Mouse (Mus musculus): ENCODE measurements at regions not wholly inside any gene's neighbourhood (a gene's known extent, or its start where the extent isn't known, plus 50 kb on each side); places are given as distances from the start of the nearest gene placed in this dataset.

GRCm38 (mm10) chr10:23557828-23558227 is 207.2 kb upstream of the Eya4 start:
- in situ Hi-C loops (cut with MboI; ENCODE audit: low sequenced_read_pairs in 2 of 2, unreplicated experiment in 2 of 2): no loop called here
- Histone ChIP-seq H3K4me1 (ENCODE audit: control insufficient read depth in 2 of 2, insufficient read depth in 2 of 2, low read length in 2 of 2, poor library complexity in 1 of 2) (no peaks in the 10 kb centered on the region), H3K9ac (ENCODE audit: insufficient read depth, low read depth, low read length, poor library complexity, severe bottlenecking) (no peak overlapping the region), H3K36me3 (ENCODE audit: control insufficient read depth, insufficient read depth, low read length, poor library complexity, severe bottlenecking) (no peaks in the 10 kb centered on the region), H3K9me3 (ENCODE audit: control insufficient read depth, insufficient read depth, low read depth, low read length) (no peaks in the 10 kb centered on the region), H3K27ac (ENCODE audit: insufficient read depth, low read depth, low read length, poor library complexity, severe bottlenecking) (no peak overlapping the region), H3K4me3 (ENCODE audit: insufficient read depth in 1 of 2, low read depth in 1 of 2, low read length in 2 of 2, poor library complexity in 1 of 2, severe bottlenecking in 1 of 2) (no peak overlapping the region)
- DNase-seq (ENCODE audit: low read depth, low spot score): no peak
- no peak for TF ChIP-seq MAFK (IDR thresholded peaks at IDR 0.05; ENCODE audit: insufficient read depth, low read depth, low read length)
- TF ChIP-seq HCFC1 (IDR thresholded peaks at IDR 0.05; ENCODE audit: borderline replicate concordance, insufficient read depth, low read length): no peak
- no peak for TF ChIP-seq CHD2 (IDR thresholded peaks at IDR 0.05; ENCODE audit: low read depth, low read length)
- TF ChIP-seq ZNF384 (IDR thresholded peaks at IDR 0.05; ENCODE audit: low read depth, low read length): no peak
- TF ChIP-seq ZC3H11A (IDR thresholded peaks at IDR 0.05; ENCODE audit: borderline replicate concordance, low read depth, low read length): no peak

DNA sequence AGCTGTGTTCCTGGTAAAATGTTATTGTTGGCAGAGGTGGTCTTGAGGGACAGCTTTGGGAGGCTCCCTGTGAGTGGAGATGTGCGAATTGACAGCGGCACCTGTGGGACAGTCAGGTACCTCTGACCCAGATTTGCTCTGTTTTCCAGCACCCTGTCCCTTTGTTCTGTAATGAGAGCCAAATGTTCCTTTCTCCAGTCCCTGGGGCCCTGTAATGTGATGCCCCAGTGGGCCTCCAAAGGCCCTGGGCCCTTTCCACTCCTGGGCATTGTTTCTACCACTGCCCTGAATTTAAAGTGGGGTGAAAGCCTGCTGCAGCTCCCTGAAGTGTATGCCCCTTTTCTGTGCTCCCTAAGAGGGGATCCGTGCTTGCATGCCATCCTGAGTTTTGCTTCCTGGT is 198.6 kb upstream of the Eya4 start:
- H3K9me3 ChIP-seq (ENCODE audit: control insufficient read depth, insufficient read depth, low read depth, low read length): no peaks in the 10 kb centered on the region
- in situ Hi-C loops (cut with MboI; ENCODE audit: low sequenced_read_pairs in 2 of 2, unreplicated experiment in 2 of 2): no loop called here
- no peak overlapping the region for H3K4me3 ChIP-seq (ENCODE audit: insufficient read depth in 1 of 2, low read depth in 1 of 2, low read length in 2 of 2, poor library complexity in 1 of 2, severe bottlenecking in 1 of 2)
- TF ChIP-seq ZC3H11A (IDR thresholded peaks at IDR 0.05; ENCODE audit: borderline replicate concordance, low read depth, low read length) (no peak), HCFC1 (IDR thresholded peaks at IDR 0.05; ENCODE audit: borderline replicate concordance, insufficient read depth, low read length) (no peak), CHD2 (IDR thresholded peaks at IDR 0.05; ENCODE audit: low read depth, low read length) (no peak), ZNF384 (IDR thresholded peaks at IDR 0.05; ENCODE audit: low read depth, low read length) (no peak), MAFK (IDR thresholded peaks at IDR 0.05; ENCODE audit: insufficient read depth, low read depth, low read length) (no peak)
- no peak overlapping the region for H3K9ac ChIP-seq (ENCODE audit: insufficient read depth, low read depth, low read length, poor library complexity, severe bottlenecking)
- no peak overlapping the region for H3K27ac ChIP-seq (ENCODE audit: insufficient read depth, low read depth, low read length, poor library complexity, severe bottlenecking)
- no peaks in the 10 kb centered on the region for H3K36me3 ChIP-seq (ENCODE audit: control insufficient read depth, insufficient read depth, low read length, poor library complexity, severe bottlenecking)
- DNase-seq (ENCODE audit: low read depth, low spot score): no peak
- no peaks in the 10 kb centered on the region for H3K4me1 ChIP-seq (ENCODE audit: control insufficient read depth in 2 of 2, insufficient read depth in 2 of 2, low read length in 2 of 2, poor library complexity in 1 of 2)

DNA sequence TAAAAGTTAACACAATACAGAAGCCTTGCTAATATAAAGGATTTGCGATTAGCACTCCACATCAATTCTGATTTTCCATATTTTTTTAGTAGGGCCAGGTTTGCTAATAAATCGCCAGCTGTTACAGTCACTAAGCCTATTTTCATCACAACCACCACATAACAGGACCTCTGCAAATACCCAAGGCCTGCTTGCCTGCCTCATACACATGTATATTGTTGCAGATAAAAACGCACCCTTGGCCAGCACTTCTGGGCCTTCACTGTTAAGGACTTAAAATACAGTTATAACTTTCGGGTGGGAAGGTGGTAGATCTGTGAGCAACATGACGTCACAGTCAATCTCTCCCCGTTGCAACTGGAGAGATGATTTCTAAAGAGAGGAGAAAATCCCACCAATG is 197.7 kb upstream of the Eya4 start:
- no peak for DNase-seq (ENCODE audit: low read depth, low spot score)
- Histone ChIP-seq H3K9ac (ENCODE audit: insufficient read depth, low read depth, low read length, poor library complexity, severe bottlenecking) (no peak overlapping the region), H3K4me1 (ENCODE audit: control insufficient read depth in 2 of 2, insufficient read depth in 2 of 2, low read length in 2 of 2, poor library complexity in 1 of 2) (no peaks in the 10 kb centered on the region), H3K9me3 (ENCODE audit: control insufficient read depth, insufficient read depth, low read depth, low read length) (no peaks in the 10 kb centered on the region), H3K4me3 (ENCODE audit: insufficient read depth in 1 of 2, low read depth in 1 of 2, low read length in 2 of 2, poor library complexity in 1 of 2, severe bottlenecking in 1 of 2) (no peak overlapping the region), H3K36me3 (ENCODE audit: control insufficient read depth, insufficient read depth, low read length, poor library complexity, severe bottlenecking) (no peaks in the 10 kb centered on the region), H3K27ac (ENCODE audit: insufficient read depth, low read depth, low read length, poor library complexity, severe bottlenecking) (no peak overlapping the region)
- TF ChIP-seq ZNF384 (IDR thresholded peaks at IDR 0.05; ENCODE audit: low read depth, low read length) (no peak), CHD2 (IDR thresholded peaks at IDR 0.05; ENCODE audit: low read depth, low read length) (no peak), HCFC1 (IDR thresholded peaks at IDR 0.05; ENCODE audit: borderline replicate concordance, insufficient read depth, low read length) (no peak), MAFK (IDR thresholded peaks at IDR 0.05; ENCODE audit: insufficient read depth, low read depth, low read length) (no peak), ZC3H11A (IDR thresholded peaks at IDR 0.05; ENCODE audit: borderline replicate concordance, low read depth, low read length) (no peak)
- in situ Hi-C loops (cut with MboI; ENCODE audit: low sequenced_read_pairs in 2 of 2, unreplicated experiment in 2 of 2): no loop called here

DNA sequence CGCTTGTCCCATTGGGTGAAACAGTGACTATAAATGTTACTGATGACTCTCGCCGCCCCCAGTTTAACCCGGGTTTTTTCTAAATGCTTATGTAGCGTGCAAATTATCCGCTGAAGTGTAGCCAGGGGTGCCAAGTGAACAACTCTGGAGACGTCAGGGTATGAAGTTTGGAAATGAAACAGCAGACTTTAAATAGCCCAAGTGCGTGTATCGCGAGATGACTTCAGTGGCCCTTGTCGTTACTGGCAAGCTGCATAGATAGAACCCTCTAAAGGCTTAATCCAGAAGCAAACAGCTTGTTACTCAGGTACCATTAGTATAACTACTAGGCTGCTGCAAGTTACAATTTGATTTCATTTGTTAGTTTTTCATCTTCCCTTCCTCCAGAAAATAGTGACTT is 192.1 kb upstream of the Eya4 start:
- no peak overlapping the region for H3K27ac ChIP-seq (ENCODE audit: insufficient read depth, low read depth, low read length, poor library complexity, severe bottlenecking)
- no peaks in the 10 kb centered on the region for H3K9me3 ChIP-seq (ENCODE audit: control insufficient read depth, insufficient read depth, low read depth, low read length)
- no peak overlapping the region for H3K9ac ChIP-seq (ENCODE audit: insufficient read depth, low read depth, low read length, poor library complexity, severe bottlenecking)
- no peak overlapping the region for H3K4me3 ChIP-seq (ENCODE audit: insufficient read depth in 1 of 2, low read depth in 1 of 2, low read length in 2 of 2, poor library complexity in 1 of 2, severe bottlenecking in 1 of 2)
- H3K36me3 ChIP-seq (ENCODE audit: control insufficient read depth, insufficient read depth, low read length, poor library complexity, severe bottlenecking): no peaks in the 10 kb centered on the region
- in situ Hi-C loops (cut with MboI; ENCODE audit: low sequenced_read_pairs in 2 of 2, unreplicated experiment in 2 of 2): no loop called here
- no peak for TF ChIP-seq ZC3H11A (IDR thresholded peaks at IDR 0.05; ENCODE audit: borderline replicate concordance, low read depth, low read length)
- TF ChIP-seq ZNF384 (IDR thresholded peaks at IDR 0.05; ENCODE audit: low read depth, low read length): no peak
- no peak for TF ChIP-seq MAFK (IDR thresholded peaks at IDR 0.05; ENCODE audit: insufficient read depth, low read depth, low read length)
- no peak for TF ChIP-seq HCFC1 (IDR thresholded peaks at IDR 0.05; ENCODE audit: borderline replicate concordance, insufficient read depth, low read length)
- no peak for TF ChIP-seq CHD2 (IDR thresholded peaks at IDR 0.05; ENCODE audit: low read depth, low read length)
- no peaks in the 10 kb centered on the region for H3K4me1 ChIP-seq (ENCODE audit: control insufficient read depth in 2 of 2, insufficient read depth in 2 of 2, low read length in 2 of 2, poor library complexity in 1 of 2)
- no peak for DNase-seq (ENCODE audit: low read depth, low spot score)

DNA sequence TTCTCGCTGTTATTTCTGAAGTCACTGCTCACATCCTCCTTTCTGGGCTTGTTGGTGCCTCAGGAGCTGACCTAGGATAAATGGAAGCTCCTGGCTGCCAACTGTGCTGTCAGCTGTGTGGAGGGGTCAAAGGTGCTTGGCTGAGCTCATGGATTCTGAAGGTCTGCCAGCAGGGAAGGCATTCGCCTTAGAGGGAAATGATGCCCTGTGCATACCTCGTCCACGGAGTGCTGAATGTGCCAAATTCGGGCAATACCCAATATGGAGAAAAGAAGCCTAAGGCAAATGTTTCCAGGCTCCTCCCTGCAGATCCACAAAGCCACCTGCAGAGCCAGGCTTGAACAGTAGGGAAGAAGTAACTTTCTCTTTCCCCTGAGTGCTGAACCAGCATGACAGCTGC is 191.3 kb upstream of the Eya4 start:
- TF ChIP-seq MAFK (IDR thresholded peaks at IDR 0.05; ENCODE audit: insufficient read depth, low read depth, low read length) (0 out of 2 replicates have a peak, but pooled peaks have one; percentile 29), HCFC1 (IDR thresholded peaks at IDR 0.05; ENCODE audit: borderline replicate concordance, insufficient read depth, low read length) (no peak)
- no peak overlapping the region for H3K4me3 ChIP-seq (ENCODE audit: insufficient read depth in 1 of 2, low read depth in 1 of 2, low read length in 2 of 2, poor library complexity in 1 of 2, severe bottlenecking in 1 of 2)
- H3K27ac ChIP-seq (ENCODE audit: insufficient read depth, low read depth, low read length, poor library complexity, severe bottlenecking): no peak overlapping the region
- DNase-seq (ENCODE audit: low read depth, low spot score): no peak
- H3K9me3 ChIP-seq (ENCODE audit: control insufficient read depth, insufficient read depth, low read depth, low read length): no peaks in the 10 kb centered on the region
- in situ Hi-C loops (cut with MboI; ENCODE audit: low sequenced_read_pairs in 2 of 2, unreplicated experiment in 2 of 2): no loop called here
- H3K9ac ChIP-seq (ENCODE audit: insufficient read depth, low read depth, low read length, poor library complexity, severe bottlenecking): no peak overlapping the region
- H3K36me3 ChIP-seq (ENCODE audit: control insufficient read depth, insufficient read depth, low read length, poor library complexity, severe bottlenecking): no peaks in the 10 kb centered on the region
- H3K4me1 ChIP-seq (ENCODE audit: control insufficient read depth in 2 of 2, insufficient read depth in 2 of 2, low read length in 2 of 2, poor library complexity in 1 of 2): no peaks in the 10 kb centered on the region

All from ES-E14 (cell line).